Mouse (Mus musculus) retina, postnatal 1 day (tissue): ENCODE measurements at regions not wholly inside any gene's neighbourhood (a gene's known extent, or its start where the extent isn't known, plus 50 kb on each side); places are given as distances from the start of the nearest gene placed in this dataset.

Source experiments
- DNase-seq: peaks from one replicate; pipeline ENCODE4 v3.0.0-alpha.2; 2012

- DNase-seq = no peak
Measured at GRCm38 (mm10) chr10:121150668-121151067, 116.9 kb downstream of the Wif1 start.

- no peak for DNase-seq
Measured at GRCm38 (mm10) chr10:121153625-121154024, 119.9 kb downstream of the Wif1 start.

GRCm38 (mm10) chr10:121160499-121160898 lies 126.7 kb downstream of the Wif1 start:
- no peak for DNase-seq

- peak; percentile 11 for DNase-seq
Measured at GRCm38 (mm10) chr10:121161201-121161600, 127.4 kb downstream of the Wif1 start.

- no peak for DNase-seq
Measured at GRCm38 (mm10) chr10:121174022-121174421, 140.3 kb downstream of the Wif1 start.

GRCm38 (mm10) chr10:121189139-121189538 lies 155.4 kb downstream of the Wif1 start:
- no peak for DNase-seq

GRCm38 (mm10) chr10:121199236-121199635 lies 151.8 kb downstream of the Tbc1d30 start:
- no peak for DNase-seq

- no peak for DNase-seq
Measured at GRCm38 (mm10) chr10:121202531-121202930, 148.5 kb downstream of the Tbc1d30 start.

- no peak for DNase-seq
Measured at GRCm38 (mm10) chr10:121205551-121205950, 145.5 kb downstream of the Tbc1d30 start.

- peak; percentile 91 for DNase-seq
Measured at GRCm38 (mm10) chr10:121206002-121206742, 144.9 kb downstream of the Tbc1d30 start.

GRCm38 (mm10) chr10:121206743-121207039 lies 144.4 kb downstream of the Tbc1d30 start:
- no peak for DNase-seq
